Mouse (Mus musculus): ENCODE data around the gene Sfmbt2. TPM values are rescaled to one million over a fixed set of nuclear protein-coding genes. Genes with fewer than 3 reads are reported as not detected.

The Sfmbt2 gene
- polyA plus RNA-seq, 1 experiment from 2014 or later: 6.5 TPM

DNA sequence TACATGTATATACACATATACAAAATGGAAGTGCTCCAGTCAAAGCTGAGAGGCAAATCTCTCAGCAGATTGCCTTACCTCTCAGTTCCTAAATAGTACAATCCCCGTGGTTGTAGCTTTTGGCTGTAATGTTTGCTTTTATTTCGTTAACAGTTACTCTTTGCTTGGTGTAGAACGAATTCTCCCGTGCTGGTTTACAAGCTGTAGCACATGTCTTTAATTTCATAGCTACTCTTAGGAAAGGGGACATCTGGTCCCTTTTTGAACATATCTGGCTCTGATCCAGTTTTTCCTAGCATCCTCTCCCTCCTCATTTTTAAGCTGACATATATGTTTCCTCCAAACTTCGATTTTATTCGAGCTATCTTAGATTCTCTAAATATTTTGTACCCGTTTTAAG, 172.1 kb downstream of the Sfmbt2 start:
- no peak overlapping the region for H3K27ac ChIP-seq (ENCODE audit: low read length)
- H3K9ac ChIP-seq (ENCODE audit: low read depth, low read length): no peak overlapping the region
- no peaks in the 10 kb centered on the region for H3K9me3 ChIP-seq (replicated peaks; ENCODE audit: control insufficient read depth, low read length, poor library complexity, severe bottlenecking)
- ATAC-seq: no peak
- H3K36me3 ChIP-seq (ENCODE audit: control insufficient read depth, insufficient read depth, low read length): no peaks in the 10 kb centered on the region
- no peak overlapping the region for H3K4me3 ChIP-seq (ENCODE audit: low read depth, low read length)
- 87% methylated on average over 7 of the region's 7 CpGs for WGBS
- H3K27me3 ChIP-seq (ENCODE audit: control insufficient read depth, insufficient read depth, low read depth, low read length): no peaks in the 10 kb centered on the region
- H3K4me2 ChIP-seq (ENCODE audit: low read length): no peak overlapping the region
- H3K4me1 ChIP-seq (ENCODE audit: control insufficient read depth, insufficient read depth, low read length): no peaks in the 10 kb centered on the region

DNA sequence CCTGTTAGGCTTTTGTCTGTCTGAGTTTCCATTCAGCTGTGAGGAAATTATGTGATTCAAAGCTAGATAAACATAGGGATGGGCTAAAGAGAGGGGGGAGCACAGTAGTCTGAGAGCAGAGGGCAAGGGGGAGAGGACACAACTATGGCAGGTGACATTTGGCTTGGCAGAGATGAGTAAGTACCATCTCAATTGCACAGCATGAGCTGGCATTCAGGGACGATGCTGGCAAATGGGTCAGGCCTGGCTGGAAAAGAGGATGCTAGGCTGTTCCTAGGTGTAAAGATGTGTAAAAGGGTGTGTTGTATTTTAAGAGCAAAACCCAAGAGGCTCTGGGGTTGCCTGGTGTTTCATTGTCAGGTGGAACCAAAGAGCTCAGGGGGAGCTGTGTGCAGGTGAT, 188.5 kb downstream of the Sfmbt2 start:
- H3K27me3 ChIP-seq (ENCODE audit: control insufficient read depth, insufficient read depth, low read depth, low read length): no peaks in the 10 kb centered on the region
- H3K9me3 ChIP-seq (replicated peaks; ENCODE audit: control insufficient read depth, low read length, poor library complexity, severe bottlenecking): no peaks in the 10 kb centered on the region
- no peaks in the 10 kb centered on the region for H3K4me1 ChIP-seq (ENCODE audit: control insufficient read depth, insufficient read depth, low read length)
- no peak for ATAC-seq
- H3K4me2 ChIP-seq (ENCODE audit: low read length): no peak overlapping the region
- H3K36me3 ChIP-seq (ENCODE audit: control insufficient read depth, insufficient read depth, low read length): no peaks in the 10 kb centered on the region
- no peak overlapping the region for H3K27ac ChIP-seq (ENCODE audit: low read length)
- no peak overlapping the region for H3K4me3 ChIP-seq (ENCODE audit: low read depth, low read length)
- 61% methylated on average over 1 of the region's 1 CpGs for WGBS
- no peak overlapping the region for H3K9ac ChIP-seq (ENCODE audit: low read depth, low read length)

DNA sequence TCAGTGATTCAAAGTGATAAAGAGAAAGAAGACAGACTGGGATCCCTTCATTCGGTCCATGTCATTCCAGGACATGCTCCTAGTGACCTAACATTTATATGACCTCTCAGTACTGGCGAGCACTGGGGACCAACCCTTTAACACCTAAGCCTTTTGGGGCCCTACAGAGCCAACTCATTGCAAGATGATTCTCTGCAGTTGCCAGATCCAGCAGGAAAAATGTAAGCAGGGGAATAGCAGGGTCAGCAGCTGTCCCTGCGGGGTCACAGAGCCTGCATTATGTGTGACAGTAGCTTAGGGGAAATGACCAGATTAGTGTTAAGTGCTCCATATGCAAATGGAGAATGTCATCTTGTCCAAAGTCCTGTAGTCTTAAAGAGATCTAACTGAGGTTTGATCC, 195.2 kb downstream of the Sfmbt2 start:
- no peak overlapping the region for H3K27ac ChIP-seq (ENCODE audit: low read length)
- H3K4me2 ChIP-seq (ENCODE audit: low read length): no peak overlapping the region
- H3K36me3 ChIP-seq (ENCODE audit: control insufficient read depth, insufficient read depth, low read length): no peaks in the 10 kb centered on the region
- H3K9me3 ChIP-seq (replicated peaks; ENCODE audit: control insufficient read depth, low read length, poor library complexity, severe bottlenecking): no peaks in the 10 kb centered on the region
- H3K4me3 ChIP-seq (ENCODE audit: low read depth, low read length): no peak overlapping the region
- ATAC-seq: no peak
- 86% methylated on average over 3 of the region's 3 CpGs for WGBS
- no peak overlapping the region for H3K9ac ChIP-seq (ENCODE audit: low read depth, low read length)
- peaks cover 2% of the 10 kb centered on the region; the same call in 1 of the 2 replicates for H3K4me1 ChIP-seq (ENCODE audit: control insufficient read depth, insufficient read depth, low read length)
- H3K27me3 ChIP-seq (ENCODE audit: control insufficient read depth, insufficient read depth, low read depth, low read length): no peaks in the 10 kb centered on the region

DNA sequence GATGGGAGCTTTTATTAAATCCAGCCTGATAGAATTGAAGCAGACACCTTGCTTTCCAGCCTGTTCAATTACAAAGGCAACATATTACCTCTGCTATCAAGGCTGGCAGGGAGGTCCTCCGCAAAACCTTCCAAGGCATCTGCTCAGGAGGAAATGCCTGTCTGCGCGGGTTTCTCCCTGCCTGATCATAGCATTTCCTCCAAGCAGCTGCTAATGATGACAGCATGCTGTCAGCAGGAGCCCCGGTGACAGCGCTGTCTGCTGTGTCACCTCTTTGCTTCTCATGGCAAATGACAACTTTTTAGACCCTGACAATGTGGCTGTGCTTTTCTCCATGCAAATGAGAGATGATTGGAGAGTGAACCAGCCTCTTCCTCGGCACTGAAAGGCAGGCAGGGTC, 199.1 kb downstream of the Sfmbt2 start:
- ATAC-seq: peak; percentile 92
- H3K27ac ChIP-seq (ENCODE audit: low read length): no peak overlapping the region
- H3K9ac ChIP-seq (ENCODE audit: low read depth, low read length): no peak overlapping the region
- H3K4me1 ChIP-seq (ENCODE audit: control insufficient read depth, insufficient read depth, low read length): peaks cover 2% of the 10 kb centered on the region; the same call in 1 of the 2 replicates
- no peaks in the 10 kb centered on the region for H3K9me3 ChIP-seq (replicated peaks; ENCODE audit: control insufficient read depth, low read length, poor library complexity, severe bottlenecking)
- 34% methylated on average over 6 of the region's 6 CpGs for WGBS
- H3K4me3 ChIP-seq (ENCODE audit: low read depth, low read length): no peak overlapping the region
- no peaks in the 10 kb centered on the region for H3K36me3 ChIP-seq (ENCODE audit: control insufficient read depth, insufficient read depth, low read length)
- no peak overlapping the region; the same call in 1 of the 2 replicates for H3K4me2 ChIP-seq (ENCODE audit: low read length)
- H3K27me3 ChIP-seq (ENCODE audit: control insufficient read depth, insufficient read depth, low read depth, low read length): no peaks in the 10 kb centered on the region

DNA sequence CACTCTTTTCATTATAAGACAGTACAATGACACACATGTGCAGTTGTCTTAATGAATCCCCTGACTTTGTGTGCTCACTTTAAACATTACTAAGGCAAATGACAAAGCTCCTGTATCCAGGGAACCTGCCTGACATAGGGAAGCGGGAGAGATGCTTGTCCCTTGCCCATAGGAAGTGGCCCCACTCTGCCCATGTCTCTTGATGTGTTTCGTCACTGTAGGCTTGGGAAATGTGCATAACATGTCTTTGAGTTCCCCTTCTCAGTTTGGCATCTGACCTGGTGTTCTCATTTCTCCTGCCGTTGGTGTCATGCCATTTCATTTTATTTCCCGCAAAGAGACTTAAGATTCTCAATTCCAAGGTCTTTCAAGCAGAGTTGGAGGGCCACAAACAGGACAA, 202.0 kb downstream of the Sfmbt2 start:
- Histone ChIP-seq H3K27me3 (ENCODE audit: control insufficient read depth, insufficient read depth, low read depth, low read length) (no peaks in the 10 kb centered on the region), H3K4me3 (ENCODE audit: low read depth, low read length) (no peak overlapping the region), H3K9ac (ENCODE audit: low read depth, low read length) (no peak overlapping the region), H3K4me2 (ENCODE audit: low read length) (no peak overlapping the region), H3K27ac (ENCODE audit: low read length) (no peak overlapping the region), H3K36me3 (ENCODE audit: control insufficient read depth, insufficient read depth, low read length) (no peaks in the 10 kb centered on the region), H3K9me3 (replicated peaks; ENCODE audit: control insufficient read depth, low read length, poor library complexity, severe bottlenecking) (no peaks in the 10 kb centered on the region), H3K4me1 (ENCODE audit: control insufficient read depth, insufficient read depth, low read length) (peaks cover 2% of the 10 kb centered on the region; the same call in 1 of the 2 replicates)
- ATAC-seq: no peak
- 89% methylated on average over 4 of the region's 4 CpGs for WGBS

DNA sequence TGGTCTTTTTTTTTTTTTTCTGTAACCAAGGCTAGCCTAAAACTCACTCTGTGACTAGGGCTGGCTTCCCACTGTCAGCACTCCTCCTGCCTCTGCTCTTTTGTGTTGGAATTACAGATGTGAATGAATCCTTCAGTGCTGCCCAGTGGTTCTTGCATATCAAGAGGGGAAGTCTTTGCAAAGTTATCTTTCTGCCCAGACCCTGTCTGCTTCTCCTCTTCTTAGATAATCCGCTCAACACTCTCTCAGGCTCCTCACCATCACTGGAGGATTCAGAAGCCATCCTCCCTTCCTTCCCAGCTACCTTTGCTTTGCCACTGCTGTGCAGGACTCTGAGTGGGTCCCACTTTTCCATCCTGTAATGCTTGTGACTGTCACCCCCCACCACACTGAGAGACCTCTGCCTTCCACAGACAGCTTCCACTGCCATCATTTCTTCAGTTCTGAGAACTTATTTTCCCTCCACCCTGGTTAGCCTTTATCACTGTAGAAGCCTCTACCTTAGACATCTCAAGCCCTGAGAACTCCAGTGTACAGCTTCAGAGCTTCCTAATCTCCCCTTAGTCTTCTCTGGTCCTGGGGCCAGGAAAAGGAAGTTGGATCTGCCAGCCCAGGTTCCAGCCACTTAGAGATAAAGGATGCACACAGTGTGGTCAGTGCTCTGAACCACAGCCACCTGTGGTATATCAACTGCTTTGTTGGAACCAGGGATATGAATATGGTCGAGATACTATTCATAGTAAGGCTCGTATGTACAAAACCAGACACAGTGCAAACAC, 205.8 kb downstream of the Sfmbt2 start:
- no peak overlapping the region for H3K27ac ChIP-seq (ENCODE audit: low read length)
- no peaks in the 10 kb centered on the region for H3K36me3 ChIP-seq (ENCODE audit: control insufficient read depth, insufficient read depth, low read length)
- no peak overlapping the region for H3K4me3 ChIP-seq (ENCODE audit: low read depth, low read length)
- H3K27me3 ChIP-seq (ENCODE audit: control insufficient read depth, insufficient read depth, low read depth, low read length): no peaks in the 10 kb centered on the region
- H3K9ac ChIP-seq (ENCODE audit: low read depth, low read length): no peak overlapping the region
- no peaks in the 10 kb centered on the region for H3K9me3 ChIP-seq (replicated peaks; ENCODE audit: control insufficient read depth, low read length, poor library complexity, severe bottlenecking)
- ATAC-seq: no peak
- H3K4me2 ChIP-seq (ENCODE audit: low read length): no peak overlapping the region
- whole genome bisulfite sequencing: 75% methylated on average over 3 of the region's 3 CpGs
- H3K4me1 ChIP-seq (ENCODE audit: control insufficient read depth, insufficient read depth, low read length): no peaks in the 10 kb centered on the region

DNA sequence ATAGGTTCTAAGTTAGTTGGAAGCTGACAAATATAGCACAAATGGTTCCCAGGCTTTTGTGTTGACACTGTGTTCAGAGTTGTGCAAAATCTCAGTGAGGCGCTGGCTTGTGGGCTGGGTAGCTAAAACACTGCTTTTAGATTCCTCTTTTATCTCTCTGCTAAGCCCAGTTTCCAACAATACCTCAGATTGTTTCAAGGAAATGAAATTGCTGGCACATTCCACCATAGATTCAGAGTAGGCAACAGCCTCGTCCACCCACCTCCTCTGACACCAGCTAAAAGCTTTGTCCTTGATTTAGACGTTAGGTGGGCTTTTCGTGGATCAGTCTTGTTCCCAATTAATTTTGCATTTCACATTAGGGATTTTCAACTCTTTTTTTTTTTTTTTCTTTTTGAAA, 212.4 kb downstream of the Sfmbt2 start:
- H3K4me3 ChIP-seq (ENCODE audit: low read depth, low read length): no peak overlapping the region
- no peak overlapping the region for H3K4me2 ChIP-seq (ENCODE audit: low read length)
- H3K9me3 ChIP-seq (replicated peaks; ENCODE audit: control insufficient read depth, low read length, poor library complexity, severe bottlenecking): no peaks in the 10 kb centered on the region
- no peak overlapping the region for H3K27ac ChIP-seq (ENCODE audit: low read length)
- no peak overlapping the region for H3K9ac ChIP-seq (ENCODE audit: low read depth, low read length)
- WGBS: 58% methylated on average over 4 of the region's 4 CpGs
- H3K36me3 ChIP-seq (ENCODE audit: control insufficient read depth, insufficient read depth, low read length): no peaks in the 10 kb centered on the region
- no peaks in the 10 kb centered on the region for H3K4me1 ChIP-seq (ENCODE audit: control insufficient read depth, insufficient read depth, low read length)
- no peak for ATAC-seq
- no peaks in the 10 kb centered on the region for H3K27me3 ChIP-seq (ENCODE audit: control insufficient read depth, insufficient read depth, low read depth, low read length)

DNA sequence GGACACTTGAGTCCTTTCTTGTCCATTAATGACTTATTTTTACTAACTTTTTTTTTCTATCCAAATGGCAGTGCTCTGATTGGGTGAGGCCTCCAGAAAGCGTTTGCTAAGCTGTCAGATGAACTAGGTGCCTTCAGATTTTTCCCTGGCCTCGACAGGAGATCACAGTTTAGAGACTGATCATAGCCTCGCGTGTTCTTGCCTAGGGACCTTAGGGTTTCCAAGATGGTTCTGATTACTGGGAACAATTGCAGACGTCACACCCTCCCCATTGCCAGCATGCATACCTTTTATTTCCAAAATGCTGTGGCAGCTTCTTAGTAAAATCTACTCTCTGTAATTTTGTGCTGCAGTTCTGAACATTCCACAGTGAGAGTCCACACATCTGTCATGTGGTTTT, 212.8 kb downstream of the Sfmbt2 start:
- no peak overlapping the region for H3K4me3 ChIP-seq (ENCODE audit: low read depth, low read length)
- ATAC-seq: no peak
- no peaks in the 10 kb centered on the region for H3K4me1 ChIP-seq (ENCODE audit: control insufficient read depth, insufficient read depth, low read length)
- no peak overlapping the region for H3K4me2 ChIP-seq (ENCODE audit: low read length)
- H3K9me3 ChIP-seq (replicated peaks; ENCODE audit: control insufficient read depth, low read length, poor library complexity, severe bottlenecking): no peaks in the 10 kb centered on the region
- H3K9ac ChIP-seq (ENCODE audit: low read depth, low read length): no peak overlapping the region
- H3K27me3 ChIP-seq (ENCODE audit: control insufficient read depth, insufficient read depth, low read depth, low read length): no peaks in the 10 kb centered on the region
- no peak overlapping the region for H3K27ac ChIP-seq (ENCODE audit: low read length)
- WGBS: 63% methylated on average over 5 of the region's 5 CpGs
- no peaks in the 10 kb centered on the region for H3K36me3 ChIP-seq (ENCODE audit: control insufficient read depth, insufficient read depth, low read length)

DNA sequence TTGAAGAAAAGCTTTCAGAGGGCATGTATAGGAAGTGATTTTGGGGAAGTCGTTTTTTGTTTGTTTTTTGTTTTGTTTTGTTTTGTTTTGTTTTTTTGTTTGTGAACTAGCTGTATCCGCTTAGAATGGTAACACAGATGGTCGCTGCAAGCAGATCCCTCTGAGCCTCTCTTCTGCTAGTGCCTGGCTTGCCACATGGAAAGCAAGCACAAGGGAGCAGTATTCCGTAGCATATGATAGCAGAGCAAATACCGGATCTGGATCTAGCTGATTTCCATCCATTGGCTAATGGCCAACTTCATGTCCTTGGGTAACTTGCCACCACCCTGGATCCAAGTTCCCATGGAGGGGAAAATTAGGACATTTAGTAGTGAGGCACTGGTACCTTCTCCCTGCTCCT, 221.0 kb downstream of the Sfmbt2 start:
- 81% methylated on average over 5 of the region's 5 CpGs for WGBS

More for the DNA sequence above, 221.0 kb downstream of the Sfmbt2 start:
- Histone ChIP-seq H3K4me3 (ENCODE audit: low read depth, low read length) (no peak overlapping the region), H3K9ac (ENCODE audit: low read depth, low read length) (no peak overlapping the region), H3K4me1 (ENCODE audit: control insufficient read depth, insufficient read depth, low read length) (no peaks in the 10 kb centered on the region), H3K4me2 (ENCODE audit: low read length) (no peak overlapping the region), H3K36me3 (ENCODE audit: control insufficient read depth, insufficient read depth, low read length) (no peaks in the 10 kb centered on the region), H3K27me3 (ENCODE audit: control insufficient read depth, insufficient read depth, low read depth, low read length) (no peaks in the 10 kb centered on the region), H3K27ac (ENCODE audit: low read length) (no peak overlapping the region), H3K9me3 (replicated peaks; ENCODE audit: control insufficient read depth, low read length, poor library complexity, severe bottlenecking) (no peaks in the 10 kb centered on the region)
- ATAC-seq: no peak

Measured in midbrain, embryonic 16.5 days (tissue).